Mouse (Mus musculus) kidney, embryonic 15.5 days (tissue): Measurements from ENCODE around the gene Sympk. TPM values are rescaled to one million over a fixed set of nuclear protein-coding genes. Genes with fewer than 3 reads are reported as not detected.

Source experiments
- ATAC-seq: fragments of 200-750 bp; cut with Nextera tagmentation; replicated peaks from 2 replicates; pipeline ENCODE4 v1.8.0; 2017; ENCODE audit warnings: moderate TSS enrichment; ENCODE audit not compliant: low FRiP score
- H3K27ac ChIP-seq: fragments of 300-500 bp; sonication (generic); 2 replicates; pipeline ENCODE4 v1.5.1; 2015; ENCODE audit warnings: mild to moderate bottlenecking, inconsistent platforms
- H3K27me3 ChIP-seq: fragments of 300-500 bp; sonication (generic); 2 replicates; pipeline ENCODE4 v1.6.1; 2015; ENCODE audit warnings: inconsistent platforms
- H3K36me3 ChIP-seq: fragments of 300-500 bp; sonication (generic); 2 replicates; pipeline ENCODE4 v1.6.1; 2015; ENCODE audit warnings: inconsistent platforms
- H3K4me1 ChIP-seq: fragments of 300-500 bp; sonication (generic); 2 replicates; pipeline ENCODE4 v1.6.1; 2015; ENCODE audit warnings: inconsistent platforms
- H3K4me2 ChIP-seq: fragments of 300-500 bp; sonication (generic); 2 replicates; pipeline ENCODE4 v1.6.1; 2015; ENCODE audit warnings: moderate library complexity, mild to moderate bottlenecking, inconsistent platforms
- H3K4me3 ChIP-seq: fragments of 300-500 bp; sonication (generic); replicated peaks from 2 replicates; pipeline ENCODE4 v1.5.1; 2015; ENCODE audit warnings: mild to moderate bottlenecking, inconsistent platforms
- H3K9ac ChIP-seq: fragments of 300-500 bp; sonication (generic); 2 replicates; pipeline ENCODE4 v1.6.1; 2015; ENCODE audit warnings: mild to moderate bottlenecking, inconsistent platforms
- H3K9me3 ChIP-seq: fragments of 300-500 bp; sonication (generic); replicated peaks from 2 replicates; pipeline ENCODE4 v1.6.1; 2016; ENCODE audit warnings: inconsistent platforms
- whole genome bisulfite sequencing: fragments of 180-500 bp; shearing (Covaris S2); methylation state at CpG from one replicate; pipeline ENCODE4 v1.1.7; 2015; ENCODE audit warnings: mixed read lengths; 5-methylcytosine and 5-hydroxymethylcytosine counted together
- polyA plus RNA-seq: library from polyadenylated mRNA; unstranded; fragments of >200 nt; fragmentation: Nextera tagmentation; extraction: Ambion mirVana; gene quantifications from 2 replicates; pipeline ENCODE4 v1.2.1, GENCODE M21; 2015

Sympk gene
- polyA plus RNA-seq, result 34.3 and 38.4 TPM in 2 replicates

DNA sequence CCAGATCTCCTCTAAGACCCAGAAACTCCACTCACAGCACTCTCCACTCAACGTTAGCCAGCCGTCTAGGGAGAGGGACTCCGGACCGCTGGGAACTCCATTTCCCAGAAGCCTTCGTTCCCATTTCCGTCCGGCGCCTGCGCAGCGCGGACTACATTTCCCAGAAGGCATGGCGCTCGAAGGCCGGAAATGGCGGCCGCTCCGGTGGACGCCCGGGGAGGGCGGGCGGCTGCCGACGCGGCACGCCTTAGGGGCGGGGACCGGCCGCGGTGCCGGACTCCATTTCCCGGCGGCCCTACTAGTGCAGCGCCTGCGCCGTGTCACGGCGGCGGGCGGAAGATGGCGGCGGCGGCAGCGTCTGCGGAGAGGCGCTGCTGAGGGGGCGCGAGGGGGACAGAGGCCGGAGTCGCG, at the start of gene Sympk:
TSS of gene Sympk (plus strand) at position 282 of the 411 bp plus-strand sequence.
- peaks cover 34% of the 10 kb centered on the region for H3K4me1 ChIP-seq
- ATAC-seq, result peak; percentile 94
- H3K27ac ChIP-seq, result peak within 1 kb of the TSS; percentile 60
- WGBS, result under 1% methylated on average over 45 of the region's 50 CpGs
- peaks cover 40% of the 10 kb centered on the region for H3K27me3 ChIP-seq
- peak within 1 kb of the TSS; percentile 94 for H3K9ac ChIP-seq
- no peaks in the 10 kb centered on the region for H3K9me3 ChIP-seq
- H3K36me3 ChIP-seq, result peaks cover 8% of the 10 kb centered on the region
- peak within 1 kb of the TSS; percentile 96 for H3K4me3 ChIP-seq
- H3K4me2 ChIP-seq, result peak within 1 kb of the TSS; percentile 81

GRCm38 (mm10) chr7:18978381-18978780, 45.8 kb upstream of the Sympk start:
- Histone ChIP-seq H3K27me3 (peaks cover 13% of the 10 kb centered on the region; the same call in 1 of the 2 replicates), H3K36me3 (no peaks in the 10 kb centered on the region), H3K4me1 (no peaks in the 10 kb centered on the region), H3K27ac (no peak overlapping the region), H3K4me2 (no peak overlapping the region), H3K9ac (no peak overlapping the region), H3K9me3 (no peaks in the 10 kb centered on the region), H3K4me3 (no peak overlapping the region)
- 84% methylated on average over 9 of the region's 9 CpGs for WGBS
- no peak for ATAC-seq

- WGBS, result 72% methylated on average over 2 of the region's 2 CpGs
- Histone ChIP-seq H3K9me3 (no peaks in the 10 kb centered on the region), H3K4me3 (no peak overlapping the region), H3K27me3 (peaks cover 4% of the 10 kb centered on the region), H3K4me1 (peaks cover 12% of the 10 kb centered on the region), H3K27ac (no peak overlapping the region), H3K4me2 (no peak overlapping the region), H3K9ac (no peak overlapping the region), H3K36me3 (no peaks in the 10 kb centered on the region)
- no peak for ATAC-seq
These were observed 37.7 kb upstream of the Sympk start for GRCm38 (mm10) chr7:18986503-18986902.

- Histone ChIP-seq H3K4me1 (peaks cover 18% of the 10 kb centered on the region), H3K36me3 (no peaks in the 10 kb centered on the region), H3K4me2 (no peak within 1 kb of the TSS), H3K9ac (no peak within 1 kb of the TSS), H3K4me3 (no peak within 1 kb of the TSS), H3K27ac (no peak within 1 kb of the TSS), H3K27me3 (peaks cover 10% of the 10 kb centered on the region), H3K9me3 (no peaks in the 10 kb centered on the region)
- no peak for ATAC-seq
- 42% methylated on average over 2 of the region's 2 CpGs for WGBS
These were observed 37.1 kb upstream of the Sympk start, which contains the start of gene Nanos2 for GRCm38 (mm10) chr7:18987100-18987499. Nanos2 (plus strand) TSS chr7:18987400.

GRCm38 (mm10) chr7:18987747-18988146, 36.4 kb upstream of the Sympk start:
- Histone ChIP-seq H3K4me3 (no peak overlapping the region), H3K27ac (no peak overlapping the region), H3K36me3 (no peaks in the 10 kb centered on the region), H3K9me3 (no peaks in the 10 kb centered on the region), H3K27me3 (peaks cover 17% of the 10 kb centered on the region), H3K4me2 (no peak overlapping the region), H3K4me1 (peaks cover 25% of the 10 kb centered on the region), H3K9ac (no peak overlapping the region)
- ATAC-seq, result no peak
- 77% methylated on average over 13 of the region's 13 CpGs for WGBS

- WGBS, result 68% methylated on average over 6 of the region's 6 CpGs
- Histone ChIP-seq H3K9ac (no peak overlapping the region), H3K4me2 (no peak overlapping the region), H3K36me3 (peaks cover 4% of the 10 kb centered on the region; the same call in 1 of the 2 replicates), H3K4me3 (no peak overlapping the region), H3K9me3 (no peaks in the 10 kb centered on the region), H3K27me3 (peaks cover 27% of the 10 kb centered on the region), H3K4me1 (peaks cover 30% of the 10 kb centered on the region), H3K27ac (no peak overlapping the region)
- no peak for ATAC-seq
These were observed 35.4 kb upstream of the Sympk start for GRCm38 (mm10) chr7:18988780-18989179.

DNA sequence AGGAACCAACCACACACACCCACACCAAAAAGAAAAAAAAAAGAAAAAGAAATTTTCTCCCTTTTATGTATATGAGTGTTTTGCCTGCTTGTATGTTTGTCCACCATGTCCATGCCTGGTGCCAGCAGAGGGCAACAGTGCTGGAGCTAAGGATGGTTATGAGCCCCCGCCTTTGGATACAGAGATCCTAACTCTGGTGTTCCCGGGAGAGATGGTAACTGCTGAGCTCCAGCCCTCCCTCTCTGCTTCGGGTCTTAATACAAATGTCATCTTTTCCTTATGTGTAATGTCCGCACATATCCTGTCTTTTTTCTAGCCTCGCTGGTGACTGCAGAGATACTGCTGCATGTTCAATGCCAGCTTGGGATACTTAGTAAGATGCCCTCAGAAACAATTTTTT, 34.2 kb upstream of the Sympk start:
- H3K4me3 ChIP-seq, result peak overlapping the region; percentile 55
- H3K27me3 ChIP-seq, result peaks cover 27% of the 10 kb centered on the region
- peak overlapping the region; percentile 93 for H3K27ac ChIP-seq
- peaks cover 33% of the 10 kb centered on the region for H3K4me1 ChIP-seq
- whole genome bisulfite sequencing, result 8% methylated on average over 5 of the region's 5 CpGs
- H3K36me3 ChIP-seq, result peaks cover 5% of the 10 kb centered on the region; the same call in 1 of the 2 replicates
- peak; percentile 8; the same call in 1 of the 2 replicates for ATAC-seq
- H3K9me3 ChIP-seq, result no peaks in the 10 kb centered on the region
- peak overlapping the region; percentile 92 for H3K4me2 ChIP-seq
- no peak overlapping the region for H3K9ac ChIP-seq

GRCm38 (mm10) chr7:18990601-18991295, 33.4 kb upstream of the Sympk start, which contains the start of gene Mypop:
Mypop (plus strand) TSS chr7:18991245.
- H3K4me1 ChIP-seq, result peaks cover 36% of the 10 kb centered on the region
- 0% methylated on average over 37 of the region's 37 CpGs for WGBS
- H3K27me3 ChIP-seq, result peaks cover 27% of the 10 kb centered on the region
- peak within 1 kb of the TSS; percentile 93 for H3K27ac ChIP-seq
- H3K36me3 ChIP-seq, result peaks cover 12% of the 10 kb centered on the region
- H3K4me2 ChIP-seq, result peak within 1 kb of the TSS; percentile 92
- no peaks in the 10 kb centered on the region for H3K9me3 ChIP-seq
- peak within 1 kb of the TSS; percentile 59 for H3K9ac ChIP-seq
- ATAC-seq, result peak; percentile 96
- H3K4me3 ChIP-seq, result peak within 1 kb of the TSS; percentile 55

GRCm38 (mm10) chr7:18991660-18992293, 32.4 kb upstream of the Sympk start:
- H3K9me3 ChIP-seq, result no peaks in the 10 kb centered on the region
- H3K4me2 ChIP-seq, result peak overlapping the region; percentile 92
- no peak overlapping the region for H3K27ac ChIP-seq
- H3K36me3 ChIP-seq, result peaks cover 22% of the 10 kb centered on the region
- WGBS, result under 1% methylated on average over 59 of the region's 59 CpGs
- H3K4me1 ChIP-seq, result peaks cover 36% of the 10 kb centered on the region
- peaks cover 27% of the 10 kb centered on the region for H3K27me3 ChIP-seq
- no peak; the same call in 1 of the 2 replicates for ATAC-seq
- H3K4me3 ChIP-seq, result peak overlapping the region; percentile 55
- peak overlapping the region; percentile 59 for H3K9ac ChIP-seq

DNA sequence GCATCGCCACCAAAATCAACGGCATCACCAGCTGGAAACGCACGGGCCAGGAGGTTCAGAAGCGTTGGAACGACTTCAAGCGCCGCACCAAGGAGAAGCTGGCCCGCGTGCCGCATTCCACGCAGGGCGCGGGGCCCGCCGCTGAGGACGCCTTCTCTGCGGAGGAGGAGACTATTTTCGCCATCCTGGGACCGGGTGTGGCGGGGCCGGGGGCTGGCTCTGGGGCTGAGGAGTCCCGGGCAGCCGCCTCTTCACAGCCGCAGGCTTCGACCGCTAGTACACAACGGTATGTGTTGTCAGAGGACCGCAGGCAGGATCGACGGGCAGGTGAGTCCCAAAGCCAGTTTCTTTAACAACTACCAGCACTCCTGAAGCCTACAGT, 31.9 kb upstream of the Sympk start:
- Histone ChIP-seq H3K4me2 (peak overlapping the region; percentile 92), H3K9me3 (no peaks in the 10 kb centered on the region), H3K9ac (peak overlapping the region; percentile 59), H3K36me3 (peaks cover 24% of the 10 kb centered on the region), H3K27me3 (peaks cover 27% of the 10 kb centered on the region), H3K4me3 (peak overlapping the region; percentile 55), H3K27ac (no peak overlapping the region), H3K4me1 (peaks cover 36% of the 10 kb centered on the region)
- 3% methylated on average over 31 of the region's 31 CpGs for WGBS
- no peak for ATAC-seq

DNA sequence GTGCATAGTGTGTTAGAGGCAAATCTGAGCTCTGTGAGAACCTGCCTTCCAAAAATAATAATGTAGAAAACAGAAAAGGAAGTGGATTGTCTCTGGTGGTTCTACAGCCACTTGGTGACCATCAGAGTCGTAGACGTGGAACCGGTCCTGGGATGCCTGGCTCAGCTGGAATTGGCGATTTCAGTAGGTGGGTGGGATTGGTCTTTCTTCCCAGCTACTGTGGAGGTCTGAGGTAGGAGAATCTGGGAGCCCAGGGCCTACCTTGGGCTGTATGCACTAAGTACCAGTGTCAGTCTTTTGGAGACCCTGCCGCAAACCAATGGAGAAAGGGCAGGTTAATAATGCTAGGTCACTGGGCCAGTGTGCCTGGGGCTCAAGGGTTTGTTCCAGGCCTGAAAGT, 31.1 kb upstream of the Sympk start:
- WGBS, result 91% methylated on average over 5 of the region's 5 CpGs
- ATAC-seq, result no peak
- Histone ChIP-seq H3K36me3 (peaks cover 31% of the 10 kb centered on the region), H3K27ac (no peak overlapping the region), H3K27me3 (peaks cover 27% of the 10 kb centered on the region), H3K9ac (no peak overlapping the region), H3K4me3 (peak overlapping the region; percentile 55; the same call in 1 of the 2 replicates), H3K4me2 (peak overlapping the region; percentile 92), H3K9me3 (no peaks in the 10 kb centered on the region), H3K4me1 (peaks cover 36% of the 10 kb centered on the region)

DNA sequence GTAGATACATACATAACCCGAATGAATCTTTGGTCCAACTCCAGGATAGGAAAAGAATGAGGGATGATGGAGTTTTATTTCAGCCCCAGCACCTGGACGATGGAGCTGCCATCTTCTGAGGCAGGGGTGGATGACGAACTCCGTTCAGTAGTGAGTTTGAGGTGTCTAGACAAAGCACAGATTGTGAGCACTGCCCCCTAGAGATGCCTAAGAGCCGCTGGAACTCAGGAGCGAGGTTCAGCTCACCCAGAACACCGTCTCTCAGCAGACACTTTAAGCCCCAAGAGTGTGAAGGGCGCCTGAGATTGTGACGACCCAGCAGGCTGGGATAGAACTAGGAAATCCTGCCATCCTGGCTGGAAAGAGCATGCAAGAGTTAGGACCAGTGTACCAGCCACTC, 25.3 kb upstream of the Sympk start:
- WGBS, result 46% methylated on average over 9 of the region's 9 CpGs
- ATAC-seq, result no peak
- Histone ChIP-seq H3K27ac (no peak overlapping the region), H3K36me3 (peaks cover 26% of the 10 kb centered on the region), H3K4me1 (peaks cover 40% of the 10 kb centered on the region), H3K9me3 (no peaks in the 10 kb centered on the region), H3K4me2 (no peak overlapping the region), H3K27me3 (no peaks in the 10 kb centered on the region), H3K4me3 (no peak overlapping the region), H3K9ac (no peak overlapping the region)
